Mouse (Mus musculus) left cerebral cortex, postnatal 10 days (tissue): ENCODE data around the gene Ppip5k2. TPM values are rescaled to one million over a fixed set of nuclear protein-coding genes. Genes with fewer than 3 reads are reported as not detected.

Experiments
- DNase-seq, 2 experiments: peaks; one replicate each; pipeline ENCODE4 v3.0.0; 2021 to 2022; ENCODE audit warnings: low spot score in 2 of 2, mixed read lengths in 1 of 2; ENCODE audit errors: extremely low spot score in 1 of 2
- intact Hi-C: fragments of 180-260 bp; cut with DNase I; formaldehyde crosslinking; loops from one replicate; pipeline ENCODE4 v1.15.1; 2025
- total RNA-seq, 2 experiments: library from RNA; stranded (reverse); gene quantifications; 2 replicates each; pipeline ENCODE4 v1.2.3; 2021

Ppip5k2 gene
- total RNA-seq, 2 experiments from 2014 or later, result 24.0 to 26.8 TPM

DNA sequence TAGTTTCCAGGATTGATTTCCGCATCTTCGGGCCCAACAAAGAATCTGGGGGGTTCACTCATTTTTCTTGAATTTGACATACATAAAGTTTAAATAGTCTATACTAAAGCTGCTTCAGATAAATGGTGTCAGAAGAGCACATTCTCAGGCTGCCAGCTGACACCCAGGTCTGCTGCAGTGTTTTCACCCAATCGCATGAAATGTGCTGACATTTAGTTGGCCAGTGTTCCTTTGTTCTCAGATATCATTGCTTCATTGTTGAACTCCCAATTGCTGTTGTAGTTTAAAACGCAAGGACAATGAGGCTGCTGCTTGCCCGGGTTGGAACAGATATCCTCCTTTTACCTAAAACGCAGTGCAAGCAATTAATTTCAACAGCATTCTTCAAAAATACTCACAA, 8.7 kb downstream of the Ppip5k2 start:
- intact Hi-C loops, result no loop called here

DNA sequence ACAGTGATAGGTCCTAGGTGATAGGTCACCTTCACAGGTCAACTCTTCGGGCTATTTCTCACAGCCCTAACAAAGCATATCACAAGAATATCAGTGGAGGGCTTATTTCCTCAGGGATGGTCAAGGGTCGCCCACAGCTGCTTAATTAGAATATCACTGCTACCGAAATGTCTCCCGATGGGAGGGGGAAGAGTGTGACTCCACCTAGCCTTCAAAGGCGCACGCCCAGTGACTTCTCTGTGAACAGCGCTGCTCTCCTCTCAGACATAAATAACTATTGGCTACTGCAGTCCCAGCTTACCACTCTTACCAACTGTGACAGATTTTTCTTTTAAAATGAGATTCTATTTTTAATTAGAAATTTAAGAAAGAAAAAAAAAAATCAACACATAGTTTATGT, 9.6 kb downstream of the Ppip5k2 start:
- intact Hi-C loops, result no loop called here
- DNase-seq, result no peak

More for the DNA sequence above, 8.7 kb downstream of the Ppip5k2 start:
- no peak for DNase-seq

DNA sequence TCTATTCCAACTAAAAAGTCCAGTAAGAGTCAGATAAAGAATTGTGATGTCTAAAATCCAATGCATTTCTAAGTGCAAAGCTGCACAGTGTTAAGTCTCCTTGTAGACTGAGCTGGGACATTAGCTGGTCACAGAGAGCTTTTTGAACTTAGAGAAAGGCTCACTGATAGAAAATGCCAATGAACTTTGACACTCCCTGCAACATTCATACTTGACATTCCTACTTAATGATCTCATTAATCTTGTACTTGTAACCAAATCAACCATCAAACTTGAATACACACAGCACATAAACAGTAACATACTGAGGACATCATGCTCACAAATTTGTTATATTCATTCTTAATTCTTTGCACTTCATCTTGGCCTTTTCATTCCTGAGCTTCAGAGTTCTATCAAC, 10.4 kb downstream of the Ppip5k2 start:
- intact Hi-C loops, result no loop called here
- DNase-seq, result no peak

DNA sequence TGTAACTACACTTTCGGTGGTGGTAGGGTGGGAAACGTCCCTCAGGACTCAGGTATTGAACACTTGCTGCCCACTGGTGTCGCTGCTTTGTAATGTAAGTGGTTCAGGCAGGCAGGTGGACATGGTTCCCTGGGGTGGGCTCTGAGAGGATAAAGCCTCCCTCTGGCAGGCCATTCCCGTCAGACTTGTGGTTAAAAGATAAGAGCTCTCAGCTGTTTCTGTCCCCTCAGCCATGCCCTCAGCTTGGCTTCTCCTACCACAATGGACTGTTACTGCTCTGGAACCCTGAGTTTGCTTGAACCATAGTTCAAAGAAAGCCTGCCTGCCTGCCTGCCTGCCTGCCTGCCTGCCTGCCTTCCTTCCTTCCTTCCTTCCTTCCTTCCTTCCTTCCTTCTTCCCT, 15.8 kb downstream of the Ppip5k2 start:
- no peak for DNase-seq
- intact Hi-C loops, result no loop called here

DNA sequence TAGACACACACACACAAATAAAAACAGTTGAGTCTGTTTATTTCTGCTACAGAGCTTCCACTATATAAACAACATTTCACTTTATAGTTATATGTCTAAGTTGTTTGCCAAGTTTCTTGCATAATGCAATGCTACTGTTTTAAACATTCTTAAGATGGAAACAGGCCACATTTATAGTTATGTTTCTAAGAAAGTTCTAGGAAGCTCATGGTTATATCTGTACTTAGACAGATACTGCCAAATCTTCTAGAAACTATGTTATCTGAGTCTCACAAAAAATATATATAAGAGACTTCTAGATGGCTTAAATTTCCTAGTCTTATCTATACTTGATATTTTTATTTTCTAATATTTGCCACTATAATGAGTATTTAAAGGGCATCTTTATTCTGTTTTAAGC, 17.0 kb downstream of the Ppip5k2 start:
- DNase-seq, result no peak
- intact Hi-C loops, result no loop called here

DNA sequence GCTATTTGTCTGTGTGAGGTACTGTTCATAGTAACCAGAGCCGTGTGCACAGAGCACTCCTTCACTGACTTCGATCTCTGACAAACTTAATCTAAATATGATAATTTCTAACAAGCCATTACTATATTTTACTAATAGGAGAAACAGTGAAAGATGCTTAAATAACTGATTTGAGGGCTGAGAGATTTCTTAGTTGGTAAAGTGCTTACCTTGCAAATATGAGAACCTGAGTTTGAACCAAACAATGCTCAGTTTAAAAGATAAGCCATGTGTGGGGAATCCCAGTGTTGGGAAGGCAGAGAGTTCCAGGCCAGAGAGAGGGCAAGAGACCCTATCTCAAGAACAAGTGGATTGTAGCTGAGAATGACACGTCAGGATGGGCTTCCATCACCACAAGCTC, 22.0 kb downstream of the Ppip5k2 start:
- intact Hi-C loops, result no loop called here
- DNase-seq, result no peak

DNA sequence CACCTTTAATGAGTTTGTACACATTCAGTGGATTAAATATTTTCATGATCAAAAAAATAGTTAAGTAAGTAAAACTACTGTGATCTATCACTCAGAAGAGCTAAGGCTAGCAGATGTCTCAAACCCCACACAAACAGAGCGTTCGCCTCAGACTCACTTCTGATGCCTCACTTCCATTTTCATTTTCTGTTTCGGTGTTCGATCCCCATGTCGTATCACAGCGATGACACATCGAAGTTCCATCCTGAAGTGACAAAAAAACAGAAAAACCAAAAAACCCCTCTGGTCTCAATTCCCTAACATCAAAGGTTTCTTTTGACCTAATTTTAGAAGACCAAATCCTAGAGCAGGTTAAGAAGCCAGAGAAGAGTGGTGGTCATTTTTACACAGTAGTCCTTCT, 23.9 kb downstream of the Ppip5k2 start:
- DNase-seq, result no peak
- intact Hi-C loops, result no loop called here

DNA sequence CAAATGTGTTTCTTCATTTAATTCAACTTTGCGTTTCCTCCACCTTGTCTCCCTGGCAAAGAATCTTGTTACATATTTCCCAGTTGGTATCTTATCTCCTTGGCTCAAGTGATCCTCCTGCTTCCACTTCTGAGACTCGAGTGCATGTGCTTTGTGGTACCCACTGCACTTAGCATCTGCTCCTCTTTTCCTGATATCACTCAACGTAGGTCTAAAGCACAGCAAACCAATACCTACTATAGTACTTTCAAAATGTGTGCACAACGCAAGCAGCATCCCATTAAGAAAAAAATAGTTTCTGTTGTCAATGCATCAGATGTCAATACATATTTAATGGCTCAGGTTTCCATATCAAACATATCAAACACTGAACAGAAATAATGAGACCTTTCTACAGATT, 24.5 kb downstream of the Ppip5k2 start:
- intact Hi-C loops, result no loop called here
- no peak for DNase-seq

DNA sequence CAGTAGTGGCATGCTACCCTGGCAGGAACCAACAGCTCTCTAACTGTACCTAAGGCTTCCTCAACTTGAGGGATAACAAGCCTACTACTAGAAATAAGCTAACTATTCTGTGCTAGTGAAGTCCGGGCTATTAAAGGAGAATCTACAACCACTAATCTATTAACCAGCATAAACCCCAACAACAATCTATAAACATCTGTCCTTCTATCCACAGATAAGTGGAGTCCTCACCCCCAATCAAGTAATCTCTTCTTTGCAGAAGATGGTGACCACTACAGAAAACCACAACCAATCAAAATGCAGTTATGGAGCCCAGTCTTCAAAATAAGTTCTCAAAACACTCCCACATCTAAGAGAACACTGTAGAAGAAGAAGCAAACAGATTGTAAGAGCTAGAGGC, 27.1 kb downstream of the Ppip5k2 start:
- intact Hi-C loops, result no loop called here

DNA sequence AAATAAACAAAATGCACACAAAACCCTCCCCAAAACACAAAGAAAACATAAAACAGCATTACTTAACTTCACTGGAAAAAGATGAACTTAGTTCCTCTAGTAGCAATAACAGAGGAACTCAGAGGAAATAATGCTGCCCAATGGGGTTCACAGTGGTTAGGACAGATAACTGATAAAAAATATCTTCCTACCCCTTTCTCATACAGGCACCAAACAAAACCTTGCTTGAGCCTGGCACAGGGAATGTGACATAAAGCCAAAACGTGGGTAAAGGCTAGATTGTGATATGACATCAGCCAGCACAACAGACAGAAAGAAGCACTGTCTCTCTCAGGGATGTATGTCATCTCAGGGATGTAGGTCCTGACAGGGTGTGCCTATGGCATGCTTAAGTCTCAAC, 40.9 kb downstream of the Ppip5k2 start:
- intact Hi-C loops, result no loop called here
- no peak for DNase-seq

More for the DNA sequence above, 27.1 kb downstream of the Ppip5k2 start:
- DNase-seq, result no peak

DNA sequence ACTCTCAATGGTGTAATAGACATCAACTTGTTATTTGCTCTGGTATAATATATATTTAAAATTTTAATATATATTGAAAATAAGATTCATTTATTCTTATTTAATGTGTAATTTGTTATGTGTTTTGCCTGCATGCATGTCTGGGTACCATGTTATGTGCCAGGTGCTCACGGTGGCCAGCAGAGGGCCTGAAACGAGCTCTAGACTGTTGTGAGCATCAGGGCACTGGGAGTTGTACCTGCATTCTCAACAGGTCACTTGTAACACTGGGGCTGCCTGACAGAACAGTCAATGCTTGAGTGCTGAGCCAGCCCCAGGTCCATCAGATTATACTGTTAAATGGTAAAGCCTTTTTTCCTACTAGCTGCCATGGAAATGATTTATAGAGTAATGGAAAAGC, 43.5 kb downstream of the Ppip5k2 start:
- no peak for DNase-seq
- intact Hi-C loops, result no loop called here

DNA sequence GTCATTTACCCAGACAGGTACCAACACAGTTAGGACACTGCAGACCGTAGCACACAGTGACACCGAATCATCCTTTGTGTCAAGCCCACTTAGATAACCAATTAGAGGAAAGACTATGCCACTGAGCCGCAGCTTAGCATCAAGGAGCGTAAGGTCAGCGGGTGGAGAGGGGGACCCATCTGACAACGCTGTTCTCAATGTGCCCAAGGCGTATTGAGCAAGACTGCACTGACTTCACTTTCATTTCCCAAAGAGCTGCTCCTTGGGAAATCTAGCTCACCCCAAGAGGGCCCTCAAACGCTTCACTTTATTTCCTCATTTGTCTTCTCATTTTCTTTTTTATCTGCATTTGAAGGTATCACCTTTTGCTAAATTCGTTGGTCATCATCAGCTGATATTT, 51.8 kb downstream of the Ppip5k2 start:
- intact Hi-C loops, result no loop called here
- DNase-seq, result no peak

DNA sequence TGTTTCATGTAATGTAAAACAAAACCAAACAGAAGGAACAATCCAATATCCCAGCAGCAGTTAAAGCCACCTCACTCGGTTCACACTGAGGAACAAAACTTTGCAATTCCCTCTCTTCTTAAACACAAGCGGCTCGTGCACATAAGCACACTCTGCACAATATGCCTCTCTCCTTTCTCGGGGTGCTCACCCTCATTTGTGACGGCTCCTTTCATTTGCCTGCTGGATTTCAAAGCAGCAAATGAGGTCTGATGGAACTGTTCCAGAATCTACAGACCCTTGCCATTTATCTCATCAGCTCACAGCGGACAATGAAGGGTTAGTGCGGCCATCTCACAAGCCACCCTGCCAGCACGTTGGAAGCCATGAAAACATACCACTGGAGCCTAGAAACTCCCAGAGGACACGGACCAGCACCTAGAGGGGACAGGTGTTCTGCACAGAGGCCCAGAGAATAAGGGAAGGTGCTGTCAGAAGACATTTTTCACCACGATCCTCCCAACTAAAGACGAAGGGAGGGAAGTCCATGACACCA, 55.8 kb downstream of the Ppip5k2 start:
- no peak for DNase-seq
- intact Hi-C loops, result no loop called here

DNA sequence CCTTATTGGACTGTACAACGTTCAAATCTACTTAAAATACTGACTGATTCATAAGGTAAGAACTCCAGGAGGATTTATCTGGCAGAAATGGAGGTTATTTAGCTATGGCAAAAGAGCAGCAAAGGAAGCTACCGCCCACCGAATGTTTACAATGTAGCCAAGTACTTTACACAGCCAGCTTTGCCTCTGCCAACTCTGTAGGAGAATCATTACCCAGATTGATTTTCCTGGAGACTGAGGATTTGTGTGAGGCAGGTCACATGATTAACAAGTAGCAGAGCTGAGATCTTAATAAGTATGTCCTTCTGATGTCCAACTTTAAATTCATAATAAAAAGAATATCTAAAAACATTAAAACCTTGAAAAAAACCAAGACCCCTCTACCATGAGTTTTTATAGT, 59.7 kb downstream of the Ppip5k2 start:
- intact Hi-C loops, result no loop called here
- DNase-seq, result no peak

DNA sequence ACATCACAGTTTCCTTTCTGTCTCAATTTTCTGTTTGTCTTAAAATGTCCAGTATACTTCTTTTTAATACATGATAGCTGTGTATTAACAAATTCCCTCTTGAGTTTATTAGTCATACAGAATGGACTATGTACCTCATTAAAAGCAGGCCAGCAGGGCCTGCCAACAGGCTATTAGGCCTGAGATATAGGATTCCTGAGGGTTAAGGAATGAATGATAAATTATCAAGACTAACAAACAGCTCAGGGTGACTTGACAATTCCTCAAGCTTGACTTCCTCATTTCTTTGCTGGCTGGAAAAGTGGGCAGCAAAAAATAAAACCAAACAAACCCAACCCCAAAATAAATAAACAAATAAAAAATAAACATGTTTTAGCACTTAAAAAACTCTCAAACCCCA, 64.8 kb downstream of the Ppip5k2 start:
- no peak for DNase-seq
- intact Hi-C loops, result no loop called here

DNA sequence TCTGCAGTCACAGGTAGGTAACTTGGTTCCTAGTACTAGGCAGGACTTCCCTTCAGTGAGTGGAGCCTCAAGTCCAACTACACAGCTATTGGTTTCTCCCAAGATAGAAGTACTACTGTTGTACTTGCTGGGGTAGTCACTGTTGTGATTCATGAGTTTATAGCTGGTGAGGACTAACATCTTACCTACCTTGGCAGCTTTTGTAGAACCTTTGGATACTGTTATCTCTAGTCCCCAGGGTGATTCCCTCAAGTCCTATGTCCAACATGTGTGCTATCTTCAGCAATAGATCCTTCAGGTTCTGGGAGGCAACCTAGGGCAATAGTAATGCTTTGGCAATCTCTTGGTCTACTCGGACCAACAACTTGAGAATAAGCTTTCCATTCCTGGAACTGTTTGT, 65.6 kb downstream of the Ppip5k2 start:
- intact Hi-C loops, result no loop called here
- DNase-seq, result no peak

DNA sequence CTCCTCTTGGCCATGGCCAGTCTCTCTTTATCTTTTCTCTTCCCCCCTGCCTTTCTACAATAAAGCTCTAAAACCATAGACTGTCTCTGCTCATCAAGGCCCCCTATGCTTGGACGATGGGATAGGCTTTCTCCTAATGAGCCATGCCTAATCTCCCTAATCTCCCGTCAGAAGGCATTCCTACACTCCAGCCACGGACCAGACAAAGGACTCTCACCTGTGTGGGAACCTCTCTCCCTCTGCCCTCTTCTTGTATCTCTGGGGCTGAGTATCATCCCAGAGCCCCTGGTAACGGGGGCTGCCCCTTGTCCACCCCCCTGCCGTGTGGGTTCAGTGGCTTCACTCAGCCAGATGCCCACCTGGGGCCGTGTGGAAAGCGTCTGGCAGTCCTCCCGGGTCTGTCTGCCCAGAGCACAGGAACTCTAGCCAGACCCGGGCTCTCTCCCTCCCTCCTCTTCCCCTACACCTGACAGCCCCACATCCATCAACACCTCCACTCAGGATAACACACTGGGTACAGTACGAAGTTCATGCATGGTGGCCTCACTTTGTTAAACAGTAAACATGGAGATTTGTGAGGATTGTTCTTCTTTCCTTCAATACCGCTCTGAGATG, 71.1 kb downstream of the Ppip5k2 start:
- intact Hi-C loops, result no loop called here
- no peak for DNase-seq

DNA sequence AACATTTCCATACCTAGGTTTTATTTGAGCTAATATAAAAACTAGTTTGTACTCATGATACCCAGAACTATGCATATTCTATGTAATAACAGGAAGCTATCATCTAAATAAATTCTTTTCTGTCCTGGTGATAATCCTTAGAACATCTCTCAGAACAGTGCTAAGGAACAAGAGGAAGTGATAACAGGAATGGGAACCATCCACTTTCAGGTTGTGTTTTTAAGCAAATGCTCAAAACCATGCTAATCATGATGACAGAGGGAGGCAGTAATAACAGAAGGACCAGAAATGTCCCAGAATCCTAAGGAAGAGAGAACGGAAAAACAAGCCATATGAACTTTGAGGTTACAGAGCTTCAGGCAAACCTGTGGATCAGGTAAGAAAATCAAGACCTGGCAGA, 72.9 kb downstream of the Ppip5k2 start:
- intact Hi-C loops, result no loop called here
- DNase-seq, result no peak

DNA sequence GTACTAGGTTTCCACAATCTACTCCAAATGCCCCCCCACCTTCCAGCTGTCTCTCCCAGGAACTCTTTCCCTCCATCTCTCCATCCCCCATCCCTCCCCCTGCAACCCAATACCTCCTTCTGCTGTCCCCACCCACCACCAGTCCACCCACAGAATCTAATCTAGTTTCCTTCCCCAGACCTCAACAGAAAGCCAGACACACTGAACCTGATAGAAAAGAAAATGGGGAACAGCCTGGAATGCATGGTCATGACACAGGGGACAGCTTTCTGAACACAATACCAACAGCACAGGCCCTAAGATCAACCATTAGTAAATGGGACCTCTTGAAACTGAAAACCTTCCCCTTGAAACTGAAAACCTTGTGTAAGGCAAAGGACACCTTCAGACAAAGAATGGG, 76.4 kb downstream of the Ppip5k2 start:
- no peak for DNase-seq
- intact Hi-C loops, result no loop called here

DNA sequence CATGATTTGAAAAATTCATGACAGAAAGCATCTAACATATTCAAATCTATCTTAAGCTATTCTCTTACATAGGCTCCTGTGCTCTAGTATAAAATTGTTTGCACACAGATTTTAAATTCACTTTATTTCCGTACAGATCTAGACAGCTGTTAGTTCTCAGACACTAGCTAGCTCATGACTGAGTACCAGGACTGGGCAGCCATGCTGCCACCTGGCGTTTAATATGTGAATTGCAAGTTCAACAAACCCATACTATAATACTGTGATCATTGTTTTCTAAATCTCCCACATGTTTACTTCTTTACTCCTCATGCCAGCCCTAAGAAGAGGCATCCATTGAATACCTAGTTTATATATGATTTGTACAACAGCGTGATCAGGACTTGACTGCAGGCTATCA, 81.5 kb downstream of the Ppip5k2 start:
- intact Hi-C loops, result loop anchor here (5.0 kb wide), 2 partner anchors 191 to 651 kb away; no protein-coding TSS in a partner anchor
- DNase-seq, result peak in 1 of 2 experiments; percentile 22

DNA sequence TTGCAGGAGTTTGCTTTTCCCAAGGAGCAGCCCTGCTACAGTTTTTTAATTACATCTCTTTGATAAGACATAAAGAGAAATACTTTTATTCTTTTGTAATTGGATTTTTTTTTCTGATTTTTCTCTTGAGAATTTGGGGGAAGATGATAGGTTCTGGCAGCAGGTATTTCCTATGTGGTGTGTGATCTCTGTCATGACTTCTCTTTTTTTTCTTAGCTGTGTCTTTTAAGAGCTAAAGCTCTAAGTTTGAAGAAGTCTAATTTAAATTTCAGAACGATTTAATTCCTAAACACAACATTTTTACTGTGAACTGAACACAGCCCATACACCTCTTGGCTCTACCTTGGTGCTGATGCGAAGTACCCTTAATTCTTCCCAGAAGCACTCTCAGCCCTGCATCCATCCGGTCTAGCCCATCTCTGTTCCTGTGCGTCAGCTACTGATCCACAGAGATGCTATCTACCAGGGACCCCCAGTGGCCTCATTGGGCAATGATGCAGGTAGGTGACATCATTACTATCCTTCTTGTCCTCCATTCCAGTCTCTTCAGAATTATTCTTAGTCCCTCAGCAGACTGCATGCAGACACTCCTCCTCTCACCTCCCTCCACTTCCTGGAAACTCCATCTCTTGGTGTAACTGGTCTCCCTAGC, 93.6 kb downstream of the Ppip5k2 start:
- intact Hi-C loops, result no loop called here
- DNase-seq, result no peak
